Mouse (Mus musculus): ENCODE data around the gene Ucn.

Ucn gene

DNA sequence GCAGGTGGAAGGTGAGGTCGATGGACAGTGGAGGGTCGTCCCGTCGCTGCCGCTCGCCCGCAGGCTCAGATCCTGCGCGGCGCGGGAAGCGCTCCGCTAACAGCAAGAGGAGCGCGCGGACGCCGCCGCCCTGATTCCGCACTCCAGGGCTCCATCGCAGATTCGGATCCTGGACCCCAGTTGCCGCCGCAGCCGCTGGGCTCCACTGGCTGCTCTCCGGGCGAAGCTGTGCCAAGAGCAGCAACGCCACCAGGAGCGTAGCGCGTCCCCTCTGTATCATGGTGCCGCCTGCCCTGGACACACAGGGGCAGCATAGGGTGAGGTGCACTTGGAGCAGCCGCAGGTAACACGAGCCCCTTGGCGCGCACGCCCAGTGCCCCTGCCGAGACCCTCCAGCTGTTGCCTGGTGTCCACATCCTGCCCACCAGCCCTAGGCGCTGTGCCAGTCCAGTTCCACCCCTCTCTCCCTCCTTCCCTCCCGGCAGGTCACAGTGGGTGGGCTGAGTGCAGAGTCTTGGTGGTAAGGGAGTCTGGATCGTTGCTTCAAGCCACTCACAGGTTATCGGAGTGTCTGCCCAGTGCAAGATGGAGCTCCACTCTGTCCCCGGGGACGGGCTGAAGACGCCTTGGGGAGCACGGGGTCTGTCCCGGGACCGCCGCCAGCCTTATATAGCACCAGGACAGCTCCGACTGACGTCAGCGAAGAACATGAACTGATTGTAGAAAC, at the start of gene Ucn:
TSS of gene Ucn (minus strand) at position 589 of the 727 bp plus-strand sequence.
- DNase-seq (ENCODE audit: low spot score), result no peak

DNA sequence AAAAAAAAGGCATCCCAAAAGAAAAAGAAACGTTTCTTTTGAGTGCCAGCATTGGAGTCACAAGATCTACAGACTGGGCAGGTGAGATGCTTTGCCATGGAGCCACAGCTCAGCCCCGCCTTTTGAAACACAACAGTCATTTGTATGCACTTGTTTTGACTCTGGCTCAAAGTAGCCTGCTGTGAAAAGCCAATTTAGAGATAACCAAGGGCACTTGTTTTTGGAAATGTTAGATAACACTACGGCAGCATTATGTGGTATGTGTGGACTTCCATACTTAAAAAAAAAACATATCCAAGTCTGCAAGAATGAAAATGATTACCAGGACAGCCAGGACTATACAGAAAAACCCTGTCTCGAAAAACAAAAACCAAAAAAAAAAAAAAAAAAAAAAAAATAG, 45.0 kb upstream of the Ucn start:
- DNase-seq (ENCODE audit: low spot score), result no peak

DNA sequence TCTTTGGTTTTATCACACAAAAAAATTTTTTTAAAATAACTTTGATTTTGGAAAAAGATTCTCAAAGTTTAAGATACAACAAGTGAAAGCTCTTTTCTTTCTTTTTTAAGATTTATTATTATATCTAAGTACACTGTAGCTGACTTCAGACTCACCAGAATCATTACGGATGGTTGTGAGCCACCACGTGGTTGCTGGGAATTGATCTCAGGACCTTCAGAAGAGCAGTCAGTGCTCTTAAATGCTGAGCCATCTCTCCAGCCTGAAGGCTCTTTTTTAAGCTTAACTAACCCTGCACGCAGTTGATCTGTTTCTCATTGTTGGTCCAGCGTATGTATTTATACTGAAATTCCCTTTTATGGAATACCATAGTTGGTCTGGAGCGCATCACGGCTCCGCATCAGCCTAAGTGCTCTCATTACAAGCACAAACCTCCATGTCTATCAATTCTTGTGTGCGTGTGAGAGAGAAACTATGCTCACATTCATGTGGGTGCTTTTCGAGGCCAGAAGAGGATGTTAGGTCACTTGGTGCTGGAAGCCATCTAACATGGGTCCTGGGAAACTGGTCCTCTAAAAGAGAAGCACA, 42.6 kb upstream of the Ucn start:
- no peak for DNase-seq (ENCODE audit: low spot score)

DNA sequence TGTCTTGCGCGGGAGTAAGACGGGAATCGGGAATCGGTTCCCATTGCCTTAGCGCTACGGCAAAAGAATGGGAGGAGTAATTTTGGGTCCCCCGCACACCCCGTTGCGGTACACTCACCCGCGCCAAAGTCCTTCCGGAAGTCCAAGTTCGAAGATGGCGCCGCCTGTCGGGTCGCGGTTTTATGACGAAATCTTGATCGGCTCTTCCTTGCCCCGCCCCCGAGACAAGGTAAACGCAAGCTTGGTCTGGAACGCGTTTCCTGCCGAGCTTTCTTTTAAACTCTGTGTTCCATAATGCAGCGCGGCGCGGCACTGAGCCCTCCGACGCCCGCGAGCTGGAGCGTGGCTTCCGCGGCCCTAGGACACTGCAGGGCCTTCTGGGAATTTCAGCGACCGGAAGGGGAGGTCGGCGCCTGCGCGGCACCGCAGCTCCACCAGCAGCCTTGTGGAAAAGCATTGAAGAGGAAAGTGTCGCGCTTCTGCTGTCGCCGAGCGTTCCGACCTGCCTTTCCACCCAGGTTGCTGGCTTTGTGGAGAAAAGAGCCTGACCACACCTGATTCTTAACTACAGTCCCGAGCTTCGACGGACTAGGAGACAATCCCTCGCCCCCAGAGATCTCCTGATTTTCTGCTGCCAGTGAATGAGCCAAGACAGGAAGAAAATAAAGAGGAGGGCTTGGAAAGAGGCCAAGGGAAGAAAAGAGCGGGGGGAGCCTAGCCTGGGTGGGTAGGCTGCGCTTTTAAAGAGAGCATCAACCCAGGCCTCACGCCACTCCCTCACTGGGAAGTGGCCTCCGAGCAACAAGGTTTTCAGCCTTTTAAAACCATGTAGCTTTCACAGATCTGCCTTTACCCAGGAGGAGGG, 41.4 kb upstream of the Ucn start, which contains the start of the genes Gm29609 and Gtf3c2:
TSS of gene Gm29609 (minus strand) at position 146 of the 865 bp plus-strand sequence.
TSS of gene Gtf3c2 (minus strand) at position 379 of the 865 bp plus-strand sequence.
- DNase-seq (ENCODE audit: low spot score), result peak; percentile 90

DNA sequence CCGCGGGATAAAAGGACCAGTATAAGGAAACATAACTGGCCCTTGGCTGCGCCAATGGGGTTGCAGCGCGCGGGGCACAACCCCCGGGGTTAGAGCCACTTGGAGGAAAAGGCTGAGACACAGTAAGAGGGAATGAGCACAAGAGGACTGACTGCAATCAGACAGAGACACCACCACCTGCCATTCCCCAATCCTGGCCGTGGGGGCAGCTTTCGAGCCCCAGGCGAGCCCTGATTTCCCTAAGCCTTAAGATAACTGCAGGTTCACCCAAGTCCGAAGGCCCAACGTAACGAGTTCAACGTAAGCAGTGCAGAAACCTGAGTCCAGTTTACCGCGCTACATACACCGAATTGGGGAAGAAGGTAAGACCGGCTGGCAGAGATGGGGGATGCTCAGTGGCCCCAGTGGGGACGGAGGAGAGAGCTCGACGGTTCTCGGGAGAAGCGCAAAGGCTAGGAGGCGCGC, 40.7 kb upstream of the Ucn start:
- DNase-seq (ENCODE audit: low spot score), result no peak

DNA sequence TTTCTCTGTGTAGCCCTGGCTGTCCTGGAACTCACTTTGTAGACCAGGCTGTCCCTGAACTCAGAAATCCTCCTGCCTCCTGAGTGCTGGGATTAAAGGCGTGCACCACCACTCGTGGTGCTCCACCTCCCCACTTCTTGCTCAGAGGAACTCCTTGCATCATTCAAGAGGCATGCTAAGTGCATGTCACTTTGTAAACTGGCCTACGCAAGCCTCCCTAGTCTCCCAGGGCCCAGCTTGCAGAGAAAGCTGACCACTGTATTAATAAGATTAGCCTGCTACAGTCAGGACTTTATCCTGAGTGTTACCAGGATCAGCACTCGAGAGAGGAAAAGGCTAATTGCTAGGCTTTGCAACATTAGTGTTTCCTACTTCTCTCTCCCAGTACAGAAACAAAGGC, 30.0 kb upstream of the Ucn start:
- DNase-seq (ENCODE audit: low spot score), result no peak

DNA sequence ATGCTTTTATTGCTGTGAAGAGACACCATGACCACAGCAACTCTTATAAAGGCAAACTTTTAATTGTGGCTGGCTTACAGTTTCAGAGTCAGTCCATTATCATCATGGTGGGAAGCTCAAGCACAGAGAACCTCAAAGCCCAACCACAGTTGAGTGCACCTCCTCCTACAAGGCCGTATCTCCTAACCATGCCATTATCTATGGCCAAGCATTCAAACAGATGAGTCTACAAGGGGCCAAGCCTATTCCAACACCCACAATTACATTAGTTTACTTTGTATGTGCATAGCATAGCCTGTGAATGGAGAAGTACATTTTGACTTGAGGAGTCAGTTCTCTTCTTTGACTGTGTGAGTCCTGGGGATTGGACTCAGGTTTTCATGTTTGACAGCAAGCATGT, 26.2 kb upstream of the Ucn start:
- DNase-seq (ENCODE audit: low spot score), result no peak

DNA sequence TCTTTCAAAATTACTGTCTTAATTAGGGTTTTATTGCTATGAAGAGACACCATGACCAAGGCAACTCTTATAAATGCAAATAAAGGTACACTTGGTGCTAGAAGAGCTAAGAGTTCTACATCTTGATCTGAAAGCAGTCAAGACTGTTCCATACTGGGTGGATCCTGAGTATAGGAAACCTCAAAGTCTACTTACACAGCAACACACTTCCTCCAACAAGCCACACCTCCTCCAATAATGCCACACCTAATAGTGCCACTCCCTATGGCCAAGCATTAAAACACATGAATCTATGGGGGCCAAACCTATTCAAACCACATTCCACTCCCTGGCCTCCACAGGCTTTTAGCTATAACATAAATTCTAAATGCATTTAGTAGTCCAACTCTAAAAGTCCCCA, 23.8 kb upstream of the Ucn start:
- no peak for DNase-seq (ENCODE audit: low spot score)

DNA sequence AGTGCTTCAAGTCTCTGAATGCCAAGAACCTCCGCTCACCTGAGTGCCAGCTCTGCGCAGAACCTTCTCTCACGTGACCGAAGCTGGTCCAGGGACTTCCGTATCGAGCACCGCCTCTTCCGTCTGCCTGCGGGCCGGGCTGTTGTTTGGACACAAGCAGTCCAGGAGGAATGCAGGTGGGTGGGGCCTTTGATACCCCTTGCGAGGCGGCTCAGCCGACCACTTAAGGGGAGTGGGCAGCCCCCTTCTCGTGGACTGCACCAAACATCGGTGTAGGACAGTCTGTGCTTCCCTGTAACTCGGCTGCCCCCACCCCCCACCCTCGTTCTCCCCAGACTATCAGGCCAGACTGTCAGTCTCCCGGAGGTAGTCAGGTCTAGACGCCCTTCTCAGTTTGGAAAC, 15.5 kb upstream of the Ucn start, which contains the start of gene Mpv17:
TSS of gene Mpv17 (minus strand) at position 100 of the 402 bp plus-strand sequence.
- peak; percentile 63 for DNase-seq (ENCODE audit: low spot score)

DNA sequence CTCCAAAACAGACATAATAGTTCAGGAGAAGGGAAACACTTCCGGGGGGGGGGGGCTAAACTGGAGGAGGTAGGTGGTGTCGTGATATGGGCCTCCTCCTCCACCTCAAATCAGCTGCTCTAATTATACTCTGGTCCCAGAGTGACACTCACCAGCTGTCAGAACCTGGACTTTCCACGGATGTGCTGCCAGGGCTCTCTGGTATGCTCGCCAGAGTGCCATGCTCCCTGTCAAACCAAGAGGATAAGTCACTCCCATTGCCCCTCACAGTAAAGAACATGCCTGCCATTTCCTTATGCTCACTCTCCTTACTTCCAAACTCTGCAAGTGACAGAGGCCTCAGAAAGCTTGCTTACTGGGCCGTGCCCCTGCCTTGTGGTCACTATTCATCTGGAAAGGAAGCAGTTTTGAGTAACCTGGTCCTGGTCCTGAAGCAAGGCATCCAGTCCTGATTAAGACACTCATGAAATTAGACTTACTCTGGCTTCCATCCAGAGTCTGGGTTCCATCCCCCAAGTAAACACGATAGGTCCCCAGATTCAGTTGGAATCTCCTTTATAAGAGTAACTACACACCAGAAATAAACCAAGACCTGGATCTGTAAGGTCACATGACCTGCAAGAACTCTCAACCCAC, 15.0 kb upstream of the Ucn start:
- DNase-seq (ENCODE audit: low spot score), result no peak

DNA sequence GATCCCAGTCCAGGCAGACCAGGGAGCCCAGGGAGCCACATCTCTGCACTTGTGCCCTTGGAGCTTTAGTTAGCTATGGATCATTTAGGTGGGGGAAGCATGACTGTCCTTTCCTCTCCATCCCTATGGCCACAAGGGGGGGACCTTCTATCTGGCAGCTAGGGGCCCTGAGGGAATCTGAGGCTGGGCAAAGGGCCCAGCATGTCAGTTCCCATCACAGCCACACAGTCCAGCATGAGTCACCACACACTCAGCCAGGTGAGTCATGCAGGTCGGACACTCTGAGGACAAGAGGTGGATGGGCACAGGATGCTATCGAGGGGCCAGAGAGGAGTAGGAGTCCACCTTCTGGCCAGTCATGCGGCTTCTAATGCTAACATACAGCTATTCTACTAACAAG, 13.1 kb upstream of the Ucn start:
- no peak for DNase-seq (ENCODE audit: low spot score)

DNA sequence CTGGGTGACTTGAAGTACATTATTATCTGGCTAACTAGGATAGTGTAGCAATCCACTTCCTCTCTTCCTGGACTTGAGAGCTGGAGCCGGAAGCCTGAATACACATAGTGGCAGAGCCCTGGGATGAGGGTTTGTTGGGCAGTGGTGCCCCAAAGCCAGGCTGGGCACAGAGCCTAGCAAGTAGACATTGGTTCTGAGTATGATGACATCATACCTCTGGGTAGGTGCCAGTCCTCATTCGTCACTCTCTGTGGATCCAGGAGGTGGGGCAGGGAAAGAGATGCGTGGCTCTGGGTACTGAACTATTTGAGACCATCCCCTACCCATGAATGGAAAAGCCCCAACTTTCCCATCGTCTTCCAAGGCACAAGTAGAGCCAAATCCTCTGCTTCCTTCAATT, 11.2 kb upstream of the Ucn start:
- DNase-seq (ENCODE audit: low spot score), result no peak

DNA sequence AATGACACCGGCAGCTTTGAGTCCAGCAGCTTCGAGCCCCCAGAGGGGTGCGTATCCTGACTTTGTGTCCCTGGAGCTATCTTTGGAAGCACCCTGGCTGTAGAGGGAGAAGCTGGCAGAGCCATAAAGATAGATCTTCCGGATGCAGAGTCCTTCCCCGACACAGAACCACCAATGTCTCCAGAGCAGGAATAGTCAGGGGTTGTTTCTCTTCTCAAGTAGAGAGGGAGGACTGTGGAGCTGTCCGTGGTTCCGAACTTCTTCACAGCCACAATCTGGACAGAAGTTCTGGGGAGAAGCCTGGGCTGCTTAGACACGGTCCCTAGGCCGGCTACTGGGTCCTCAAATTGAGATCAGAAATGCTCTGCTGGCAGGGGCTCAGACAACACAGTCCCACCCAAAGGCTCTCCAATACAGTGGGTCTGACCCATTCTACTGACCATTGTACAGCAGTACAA, 368 bp upstream of the Ucn start:
- no peak for DNase-seq (ENCODE audit: low spot score)

DNA sequence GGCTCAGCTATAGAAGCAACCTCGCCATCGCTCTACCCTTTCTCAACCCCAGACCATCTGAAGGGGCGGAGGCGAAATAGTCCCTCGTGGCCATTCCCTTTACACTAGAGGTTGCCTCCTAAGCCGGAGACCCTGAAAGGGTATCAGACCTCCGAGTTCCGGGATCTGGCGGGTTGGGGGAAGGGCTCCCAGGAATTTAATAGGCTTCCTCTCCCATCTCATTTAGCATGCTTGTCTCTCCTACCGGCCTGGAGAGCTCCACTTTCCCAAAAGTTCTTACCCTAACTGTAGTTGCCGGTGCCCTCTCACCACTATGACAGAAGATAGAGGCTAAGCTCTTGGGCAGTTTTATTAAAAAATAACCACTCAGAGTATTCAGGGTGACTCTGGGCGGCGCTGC, 971 bp downstream of the Ucn start:
- no peak for DNase-seq (ENCODE audit: low spot score)

DNA sequence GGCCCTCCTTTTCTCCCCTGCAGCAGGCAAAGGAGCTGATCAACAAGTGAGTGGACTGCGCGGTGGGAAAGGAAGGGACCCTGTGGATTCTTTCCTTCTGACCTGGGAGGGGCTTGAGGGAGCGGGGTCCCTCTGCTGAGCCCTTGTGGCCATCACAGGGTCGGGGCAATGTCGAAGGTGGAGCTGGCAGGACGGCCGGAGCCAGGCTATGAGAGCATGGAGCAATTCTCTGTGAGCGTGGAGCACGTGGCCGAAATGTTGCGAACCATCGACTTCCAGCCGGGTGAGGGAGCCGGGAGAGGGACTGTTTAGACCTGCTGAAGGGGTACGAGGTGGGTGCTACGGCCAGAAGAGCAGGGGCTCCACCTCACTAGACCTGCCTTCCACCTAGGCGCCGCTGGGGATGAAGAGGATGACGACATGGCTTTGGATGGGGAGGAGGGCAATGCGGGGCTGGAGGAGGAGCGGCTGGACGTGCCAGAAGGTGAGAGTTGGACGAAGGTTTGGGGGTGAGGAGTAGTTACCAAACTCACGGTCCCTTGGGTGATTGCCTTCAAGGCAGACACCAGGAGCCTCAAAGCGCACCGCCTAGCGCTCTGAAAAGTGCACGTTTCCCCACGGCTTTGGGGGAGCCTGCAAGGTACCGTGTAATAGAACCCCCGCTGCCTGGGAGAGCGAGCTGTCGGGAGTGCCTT, 1.8 kb downstream of the Ucn start:
- DNase-seq (ENCODE audit: low spot score), result no peak

DNA sequence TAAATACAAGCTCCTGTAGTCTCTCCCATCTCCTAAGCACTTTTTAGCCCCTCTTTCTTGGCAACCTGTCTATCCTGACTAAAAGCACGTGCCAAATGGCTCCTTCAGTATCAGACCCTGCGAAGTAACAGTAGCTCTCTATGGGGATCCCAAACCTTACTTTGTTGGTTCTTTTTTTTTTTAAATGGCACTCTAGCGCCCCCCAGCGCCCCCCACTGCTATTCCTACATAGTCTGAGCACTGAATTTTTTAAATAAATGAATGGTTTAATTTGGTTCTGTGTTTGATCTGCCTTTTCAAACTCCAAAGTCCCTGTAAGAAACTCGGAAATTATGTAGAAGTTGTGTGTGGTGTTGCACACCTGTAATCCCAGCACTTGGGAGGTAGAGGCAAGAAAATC, 12.6 kb downstream of the Ucn start:
- DNase-seq (ENCODE audit: low spot score), result no peak

DNA sequence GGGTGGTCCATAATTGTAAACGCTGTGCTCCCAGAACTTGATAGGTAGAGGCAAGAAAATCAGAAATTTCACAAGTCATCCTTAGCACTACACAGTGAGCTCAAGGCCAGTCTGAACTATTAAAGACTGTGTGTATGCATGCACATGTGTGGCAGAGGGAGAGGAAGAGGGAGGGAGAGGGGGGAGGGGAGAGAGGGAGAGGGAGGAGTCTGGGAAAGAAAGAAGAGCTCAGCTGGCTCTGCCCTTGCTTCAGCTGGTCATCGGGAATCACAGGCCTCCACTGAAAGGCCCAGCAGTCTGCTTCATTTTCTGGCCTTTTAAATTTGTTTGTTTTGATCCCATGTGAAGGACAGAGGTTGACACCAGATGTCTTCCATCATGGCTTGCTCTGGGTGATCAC, 15.1 kb downstream of the Ucn start:
- no peak for DNase-seq (ENCODE audit: low spot score)

DNA sequence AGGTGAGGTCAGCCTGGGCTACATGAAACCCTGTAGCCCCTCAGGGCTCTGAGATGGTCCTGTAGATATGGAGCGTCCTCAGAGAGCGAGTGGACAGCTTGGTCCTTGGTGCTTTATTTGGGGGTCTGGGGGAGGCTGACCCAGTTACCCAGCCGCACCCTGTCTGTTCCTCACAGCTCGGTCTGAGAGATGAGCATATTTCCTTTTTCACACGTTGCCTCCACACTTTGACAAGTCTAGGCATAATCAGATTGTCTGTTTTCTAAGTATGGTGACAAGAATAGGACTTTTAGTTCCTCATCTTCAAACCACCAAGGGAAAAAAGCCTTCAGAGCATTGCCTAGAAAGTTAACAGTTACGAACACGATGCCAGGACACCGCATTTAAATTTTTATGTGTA, 17.5 kb downstream of the Ucn start:
- no peak for DNase-seq (ENCODE audit: low spot score)

DNA sequence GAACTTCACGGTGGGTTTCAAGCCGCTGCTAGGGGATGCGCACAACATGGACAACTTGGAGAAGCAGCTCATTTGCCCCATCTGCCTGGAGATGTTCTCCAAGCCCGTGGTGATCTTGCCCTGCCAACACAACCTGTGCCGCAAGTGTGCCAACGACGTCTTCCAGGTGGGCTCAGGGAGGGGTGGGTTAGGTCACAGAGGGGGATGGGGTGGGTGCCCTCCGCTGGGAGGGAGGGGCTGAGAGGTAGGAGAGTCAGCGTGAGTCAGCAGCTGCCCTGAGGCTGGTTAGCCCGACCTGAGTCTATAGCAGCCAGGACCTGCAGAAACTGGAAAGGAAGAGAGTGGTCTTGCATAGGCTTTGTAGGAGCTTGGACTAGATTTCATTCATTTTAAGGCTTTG, 21.7 kb downstream of the Ucn start:
- no peak for DNase-seq (ENCODE audit: low spot score)

DNA sequence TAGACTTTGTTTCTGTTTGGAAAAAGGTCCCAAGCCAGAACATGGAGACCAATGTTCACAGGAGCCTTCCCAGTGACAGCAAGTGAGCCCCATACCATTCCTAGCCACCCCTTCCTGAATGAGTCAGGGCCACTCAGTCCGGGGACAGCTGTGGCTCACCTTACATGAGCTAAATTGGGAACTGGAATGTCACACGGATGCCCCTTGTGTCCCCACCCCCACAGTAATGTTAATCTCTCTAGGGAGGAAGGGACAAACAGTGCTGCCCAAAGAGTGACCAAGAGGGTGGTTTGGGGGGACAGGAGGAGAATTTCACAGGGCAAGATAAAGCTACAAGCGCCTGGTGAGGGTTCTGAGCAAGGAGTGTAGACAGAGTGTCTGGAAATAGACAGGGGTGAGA, 22.3 kb downstream of the Ucn start, which contains the start of gene Trim54:
TSS of gene Trim54 (plus strand) at position 359 of the 400 bp plus-strand sequence.
- DNase-seq (ENCODE audit: low spot score), result no peak

DNA sequence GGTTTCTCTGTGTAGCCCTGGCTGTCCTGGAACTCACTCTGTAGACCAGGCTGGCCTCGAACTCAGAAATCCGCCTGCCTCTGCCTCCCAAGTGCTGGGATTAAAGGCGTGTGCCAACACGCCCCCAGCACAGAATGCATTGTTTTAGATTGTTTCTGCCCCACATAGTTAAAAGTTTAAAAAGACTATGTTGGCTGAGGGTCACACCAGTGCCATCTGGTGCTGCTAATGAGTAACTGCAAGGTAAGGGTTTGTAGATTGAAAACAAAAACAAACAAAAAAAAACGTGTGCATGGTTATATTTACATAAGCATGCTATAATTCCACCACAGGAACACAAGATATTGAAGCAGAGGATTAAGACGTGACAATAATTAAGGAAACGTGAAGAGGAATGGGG, 27.8 kb downstream of the Ucn start:
- DNase-seq (ENCODE audit: low spot score), result no peak

All from ovary, postnatal 10 days (tissue).